Mouse (Mus musculus) hindbrain, embryonic 11.5 days (tissue): ENCODE data around the gene Tmtc2. TPM values are rescaled to one million over a fixed set of nuclear protein-coding genes. Genes with fewer than 3 reads are reported as not detected.

Experiments
- ATAC-seq: fragments of 200-750 bp; cut with Nextera tagmentation; 2 replicates; pipeline ENCODE4 v1.8.0; 2017; ENCODE audit warnings: mild to moderate bottlenecking, moderate TSS enrichment, moderate library complexity; ENCODE audit not compliant: low FRiP score
- DNase-seq: peaks from one replicate; pipeline ENCODE4 v3.0.0-alpha.2; 2015; ENCODE audit warnings: low spot score
- H3K27ac ChIP-seq: fragments of 300-500 bp; sonication (generic); 2 replicates; pipeline ENCODE4 v1.5.1; 2014; ENCODE audit warnings: mild to moderate bottlenecking, low read depth, low read length
- H3K27me3 ChIP-seq: fragments of 300-500 bp; sonication (generic); 2 replicates; pipeline ENCODE4 v1.6.1; 2014; ENCODE audit warnings: mild to moderate bottlenecking, low read length, moderate library complexity, mixed read lengths; ENCODE audit not compliant: control insufficient read depth, insufficient read depth
- H3K36me3 ChIP-seq: fragments of 300-500 bp; sonication (generic); 2 replicates; pipeline ENCODE4 v1.6.1; 2014; ENCODE audit warnings: mild to moderate bottlenecking, low read length, moderate library complexity, mixed read lengths; ENCODE audit not compliant: control insufficient read depth, insufficient read depth
- H3K4me1 ChIP-seq: fragments of 300-500 bp; sonication (generic); replicated peaks from 2 replicates; pipeline ENCODE4 v1.6.1; 2014; ENCODE audit warnings: low read length, mixed read lengths; ENCODE audit not compliant: control insufficient read depth, insufficient read depth
- H3K4me2 ChIP-seq: fragments of 300-500 bp; sonication (generic); replicated peaks from 2 replicates; pipeline ENCODE4 v1.6.1; 2014; ENCODE audit warnings: mild to moderate bottlenecking, low read depth, low read length
- H3K4me3 ChIP-seq: fragments of 300-500 bp; sonication (generic); 2 replicates; pipeline ENCODE4 v1.5.1; 2014; ENCODE audit warnings: low read depth, low read length
- H3K9ac ChIP-seq: fragments of 300-500 bp; sonication (generic); 2 replicates; pipeline ENCODE4 v1.6.1; 2014; ENCODE audit warnings: low read depth, low read length
- H3K9me3 ChIP-seq: fragments of 300-500 bp; sonication (generic); 2 replicates; pipeline ENCODE4 v1.6.1; 2016; ENCODE audit warnings: low read length; ENCODE audit not compliant: control insufficient read depth
- WGBS: fragments of 180-500 bp; shearing (Covaris S2); extraction: QIAGEN DNeasy Blood & Tissue Kit; methylation state at CpG from one replicate; pipeline ENCODE4 v1.1.7; 2014; 5-methylcytosine and 5-hydroxymethylcytosine counted together
- polyA plus RNA-seq: library from polyadenylated mRNA; unstranded; fragments of >200 nt; fragmentation: Nextera tagmentation; extraction: Ambion mirVana; gene quantifications from 2 replicates; pipeline ENCODE4 v1.2.1, GENCODE M21; 2014

Gene Tmtc2
- polyA plus RNA-seq, 1 experiment from 2014 or later: 9.5 TPM

- no peak for ATAC-seq
Observed at GRCm38 (mm10) chr10:105561548-105561947, 12.7 kb downstream of the Tmtc2 start.

GRCm38 (mm10) chr10:105557581-105557980 lies 16.7 kb downstream of the Tmtc2 start:
- DNase-seq (no peak), ATAC-seq (no peak)
- Histone ChIP-seq H3K4me3 (no peak overlapping the region), H3K4me1 (no peaks in the 10 kb centered on the region), H3K36me3 (no peaks in the 10 kb centered on the region), H3K27ac (no peak overlapping the region), H3K27me3 (no peaks in the 10 kb centered on the region), H3K9ac (no peak overlapping the region), H3K9me3 (no peaks in the 10 kb centered on the region), H3K4me2 (no peak overlapping the region)
- 85% methylated on average over 5 of the region's 5 CpGs for whole genome bisulfite sequencing

More at GRCm38 (mm10) chr10:105561548-105561947, 12.7 kb downstream of the Tmtc2 start:
- no peaks in the 10 kb centered on the region for H3K36me3 ChIP-seq
- no peak for DNase-seq
- no peaks in the 10 kb centered on the region for H3K27me3 ChIP-seq
- H3K27ac ChIP-seq: no peak overlapping the region
- no peak overlapping the region for H3K9ac ChIP-seq
- no peaks in the 10 kb centered on the region for H3K9me3 ChIP-seq
- H3K4me1 ChIP-seq: no peaks in the 10 kb centered on the region
- 91% methylated on average over 4 of the region's 4 CpGs for WGBS
- H3K4me3 ChIP-seq: no peak overlapping the region
- no peak overlapping the region for H3K4me2 ChIP-seq

- H3K9me3 ChIP-seq: no peaks in the 10 kb centered on the region
- H3K27ac ChIP-seq: no peak overlapping the region
- WGBS: 87% methylated on average over 6 of the region's 6 CpGs
- H3K36me3 ChIP-seq: no peaks in the 10 kb centered on the region
- no peaks in the 10 kb centered on the region for H3K27me3 ChIP-seq
- DNase-seq: no peak
- H3K4me2 ChIP-seq: no peak overlapping the region
- ATAC-seq: no peak
- no peak overlapping the region for H3K9ac ChIP-seq
- H3K4me3 ChIP-seq: no peak overlapping the region
- H3K4me1 ChIP-seq: no peaks in the 10 kb centered on the region
Observed at GRCm38 (mm10) chr10:105556890-105557572, 17.2 kb downstream of the Tmtc2 start.

- H3K9me3 ChIP-seq: no peaks in the 10 kb centered on the region
- H3K27me3 ChIP-seq: no peaks in the 10 kb centered on the region
- 82% methylated on average over 2 of the region's 2 CpGs for WGBS
- H3K27ac ChIP-seq: no peak overlapping the region
- DNase-seq (no peak), ATAC-seq (no peak)
- no peaks in the 10 kb centered on the region for H3K36me3 ChIP-seq
- H3K4me1 ChIP-seq: no peaks in the 10 kb centered on the region
- no peak overlapping the region for H3K4me3 ChIP-seq
- H3K4me2 ChIP-seq: no peak overlapping the region
- H3K9ac ChIP-seq: no peak overlapping the region
Observed at GRCm38 (mm10) chr10:105554153-105554552, 20.1 kb downstream of the Tmtc2 start.

- ATAC-seq (no peak), DNase-seq (no peak)
- H3K9me3 ChIP-seq: no peaks in the 10 kb centered on the region
- H3K27me3 ChIP-seq: no peaks in the 10 kb centered on the region
- H3K4me2 ChIP-seq: no peak overlapping the region
- no peaks in the 10 kb centered on the region for H3K36me3 ChIP-seq
- no peak overlapping the region for H3K27ac ChIP-seq
- H3K9ac ChIP-seq: no peak overlapping the region
- H3K4me3 ChIP-seq: no peak overlapping the region
- WGBS: 93% methylated on average over 2 of the region's 2 CpGs
- H3K4me1 ChIP-seq: no peaks in the 10 kb centered on the region
Observed at GRCm38 (mm10) chr10:105548040-105548439, 26.2 kb downstream of the Tmtc2 start.

GRCm38 (mm10) chr10:105544004-105545003 lies 29.9 kb downstream of the Tmtc2 start:
- Histone ChIP-seq H3K9me3 (no peaks in the 10 kb centered on the region), H3K4me3 (no peak overlapping the region), H3K4me1 (no peaks in the 10 kb centered on the region), H3K9ac (no peak overlapping the region), H3K27ac (no peak overlapping the region), H3K4me2 (no peak overlapping the region), H3K27me3 (no peaks in the 10 kb centered on the region), H3K36me3 (no peaks in the 10 kb centered on the region)
- DNase-seq (no peak), ATAC-seq (no peak)
- WGBS: 88% methylated on average over 2 of the region's 2 CpGs

GRCm38 (mm10) chr10:105542081-105542480 lies 32.2 kb downstream of the Tmtc2 start:
- H3K9ac ChIP-seq: no peak overlapping the region
- H3K27me3 ChIP-seq: no peaks in the 10 kb centered on the region
- no peaks in the 10 kb centered on the region for H3K9me3 ChIP-seq

GRCm38 (mm10) chr10:105539697-105540096 lies 34.6 kb downstream of the Tmtc2 start:
- no peak overlapping the region for H3K4me2 ChIP-seq
- H3K27me3 ChIP-seq: no peaks in the 10 kb centered on the region
- H3K27ac ChIP-seq: no peak overlapping the region
- H3K4me3 ChIP-seq: no peak overlapping the region
- H3K9me3 ChIP-seq: no peaks in the 10 kb centered on the region
- no peak for ATAC-seq
- no peak for DNase-seq
- WGBS: 57% methylated on average over 5 of the region's 5 CpGs
- H3K36me3 ChIP-seq: no peaks in the 10 kb centered on the region
- no peaks in the 10 kb centered on the region for H3K4me1 ChIP-seq
- no peak overlapping the region for H3K9ac ChIP-seq

More at GRCm38 (mm10) chr10:105542081-105542480, 32.2 kb downstream of the Tmtc2 start:
- ATAC-seq: no peak
- 92% methylated on average over 6 of the region's 6 CpGs for WGBS
- Histone ChIP-seq H3K4me3 (no peak overlapping the region), H3K27ac (no peak overlapping the region), H3K4me2 (no peak overlapping the region), H3K4me1 (no peaks in the 10 kb centered on the region), H3K36me3 (no peaks in the 10 kb centered on the region)
- DNase-seq: no peak
